In the genomic region with DNA sequence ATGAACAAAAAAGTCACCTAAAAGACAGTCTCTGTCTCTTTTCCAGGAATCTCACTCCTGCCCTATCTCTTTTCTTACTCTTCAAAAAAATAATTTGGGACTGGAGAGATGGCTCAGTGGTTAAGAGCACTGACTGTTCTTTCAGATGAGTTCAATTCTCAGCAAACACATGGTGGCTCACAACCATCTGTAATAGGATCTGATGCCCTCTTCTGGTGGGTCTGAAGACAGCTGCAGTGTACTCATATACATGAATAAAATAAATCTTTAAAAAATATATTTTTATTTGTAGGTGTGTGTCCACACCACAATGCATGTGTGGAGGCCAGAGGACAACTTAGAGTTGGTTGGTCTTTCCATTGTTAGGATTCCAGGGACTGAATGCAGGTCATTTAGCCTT, we compare ENCODE assay signal across 28 mouse cellular contexts.
DNase-seq lines count a peak whose midpoint lies in the region; ATAC-seq and TF ChIP-seq lines count a peak whose summit lies in the region.
"Had no signal": no experiment of that assay in that cellular context is flagged by ENCODE, and none has a peak within 500 bp of the region (broad histone marks: within the 10 kb centered on the region; RNA-seq: fewer than 3 reads in every experiment).

No protein-coding gene starts in this region.

- peak; percentile 55 for TF ChIP-seq CTCF in gastrocnemius, adult 2 months (IDR thresholded peaks at IDR 0.05)
- TF ChIP-seq CTCF in liver, postnatal 0 days (IDR thresholded peaks at IDR 0.05; ENCODE audit: low read depth): peak; percentile 32
- TF ChIP-seq CTCF in CH12.LX (conservative IDR thresholded peaks at IDR 0.05 in 1 of 2, IDR thresholded peaks at IDR 0.05 in 1 of 2; ENCODE audit: low read depth in 2 of 2, low read length in 2 of 2): peak in 1 of 2 experiments; percentile 37; a peak in 2 of 4 replicates

- TF ChIP-seq EP300 in liver, postnatal 0 days (IDR thresholded peaks at IDR 0.05; ENCODE audit: low read depth): no peak
- no peak for TF ChIP-seq EP300 in CH12.LX (IDR thresholded peaks at IDR 0.05; ENCODE audit: low read length)

- no peaks in the 10 kb centered on the region for H3K79me2 ChIP-seq in CH12.LX (replicated peaks; ENCODE audit: control insufficient read depth, extremely low read depth, insufficient read depth, poor library complexity, severe bottlenecking)

- TF ChIP-seq POLR2A in CH12.LX (IDR thresholded peaks at IDR 0.05; ENCODE audit: low read depth, low read length): no peak

- H3K9ac ChIP-seq in liver, postnatal 0 days (replicated peaks): no peak overlapping the region
- no peak overlapping the region for H3K9ac ChIP-seq in CH12.LX (ENCODE audit: insufficient read depth, low read depth)
- H3K9ac ChIP-seq: embryonic facial prominence, embryonic 12.5 days; forebrain, embryonic 15.5 days; heart, embryonic 15.5 days; hindbrain, embryonic 12.5 days; liver, embryonic 15.5 days; neural tube, embryonic 13.5 days had no signal

- in situ Hi-C loops in CH12.LX (cut with MboI; ENCODE audit: low pct_ligation_motif_present, low pct_unique_long_range_greater_than_20kb, low sequenced_read_pairs): no loop called here

- H3K27me3 ChIP-seq in liver, postnatal 0 days (ENCODE audit: insufficient read depth, low read length): no peaks in the 10 kb centered on the region
- H3K27me3 ChIP-seq in CH12.LX (replicated peaks): no peaks in the 10 kb centered on the region
- H3K27me3 ChIP-seq in forebrain, embryonic 10.5 days (ENCODE audit: poor library complexity, severe bottlenecking): no peaks in the 10 kb centered on the region
- H3K27me3 ChIP-seq: embryonic facial prominence, embryonic 12.5 days; forebrain, embryonic 15.5 days; heart, embryonic 15.5 days; hindbrain, embryonic 12.5 days; liver, embryonic 15.5 days; neural tube, embryonic 13.5 days; Patski had no signal

- intact Hi-C loops in gastrocnemius, adult 2 months (cut with DNase I): no loop called here
- intact Hi-C loops in gastrocnemius, postnatal 36 days (cut with DNase I): loop anchor here (2.0 kb wide), 1 partner anchor 53 kb away; no protein-coding TSS in a partner anchor

- no peak; the same call in none of the 2 replicates for TF ChIP-seq RAD21 in CH12.LX (IDR thresholded peaks at IDR 0.05; ENCODE audit: low read depth, low read length)

- H3K4me2 ChIP-seq in liver, postnatal 0 days (ENCODE audit: low read depth, low read length): no peak overlapping the region
- no peak overlapping the region for H3K4me2 ChIP-seq in CH12.LX (ENCODE audit: insufficient read depth, low read depth, poor library complexity, severe bottlenecking)
- H3K4me2 ChIP-seq: embryonic facial prominence, embryonic 12.5 days; forebrain, embryonic 15.5 days; heart, embryonic 15.5 days; hindbrain, embryonic 12.5 days; liver, embryonic 15.5 days; midbrain, embryonic 11.5 days; neural tube, embryonic 13.5 days had no signal

- DNase-seq in gastrocnemius, adult 2 months: no peak
- no peak for DNase-seq in gastrocnemius, postnatal 36 days
- peak; percentile 23 for DNase-seq in kidney, adult 9 months
- DNase-seq in kidney, postnatal 4 days: no peak
- DNase-seq in liver, postnatal 0 days: no peak
- no peak for DNase-seq in liver
- no peak for DNase-seq in CH12.LX (ENCODE audit: extremely low read depth)
- no peak for DNase-seq in forebrain, embryonic 10.5 days (ENCODE audit: extremely low spot score, low spot score)
- DNase-seq: adrenal gland, postnatal 14 days; cerebellum, adult 11 months; cerebellum, adult 9-11 months; embryo, embryonic 11 days; heart, postnatal 36 days; kidney, adult 18-20 months; kidney, postnatal 10 days; left cerebral cortex, postnatal 4 days; lung, postnatal 14 days; right cerebral cortex, postnatal 4 days; thymus, adult 2 months; thymus, postnatal 36 days had no signal

- peak overlapping the region; percentile 65; the same call in 1 of the 2 replicates for H3K27ac ChIP-seq in gastrocnemius, adult 2 months
- no peak overlapping the region for H3K27ac ChIP-seq in liver, postnatal 0 days (ENCODE audit: low read depth)
- no peak overlapping the region for H3K27ac ChIP-seq in CH12.LX (ENCODE audit: insufficient read depth, low read depth)
- no peak overlapping the region for H3K27ac ChIP-seq in forebrain, embryonic 10.5 days
- H3K27ac ChIP-seq: embryonic facial prominence, embryonic 12.5 days; forebrain, embryonic 15.5 days; heart, embryonic 15.5 days; hindbrain, embryonic 12.5 days; liver, embryonic 15.5 days; neural tube, embryonic 13.5 days had no signal

- no peak for ATAC-seq in liver, postnatal 0 days
- ATAC-seq: forebrain, embryonic 15.5 days had no signal

- H3K9me3 ChIP-seq in liver, postnatal 0 days (ENCODE audit: low read length): no peaks in the 10 kb centered on the region
- H3K9me3 ChIP-seq in CH12.LX (replicated peaks; ENCODE audit: low read length): no peaks in the 10 kb centered on the region
- H3K9me3 ChIP-seq in forebrain, embryonic 10.5 days: no peaks in the 10 kb centered on the region
- H3K9me3 ChIP-seq: embryonic facial prominence, embryonic 12.5 days; forebrain, embryonic 15.5 days; heart, embryonic 15.5 days; hindbrain, embryonic 12.5 days; liver, embryonic 15.5 days; neural tube, embryonic 13.5 days had no signal

- no peaks in the 10 kb centered on the region for H3K4me1 ChIP-seq in liver, postnatal 0 days (ENCODE audit: insufficient read depth)
- H3K4me1 ChIP-seq in CH12.LX (ENCODE audit: control insufficient read depth in 1 of 2, insufficient read depth in 2 of 2): peaks cover 0 to 6% of the 10 kb centered on the region in 2 experiments; a peak in 1 of 4 replicates
- H3K4me1 ChIP-seq in forebrain, embryonic 10.5 days: peaks cover 11% of the 10 kb centered on the region
- H3K4me1 ChIP-seq: forebrain, embryonic 15.5 days; liver, embryonic 15.5 days had no signal

- no peak overlapping the region for H3K4me3 ChIP-seq in gastrocnemius, adult 2 months
- no peak overlapping the region for H3K4me3 ChIP-seq in liver, postnatal 0 days (ENCODE audit: low read depth, low read length)
- H3K4me3 ChIP-seq in CH12.LX (replicated peaks in 1 of 3; ENCODE audit: low read depth in 2 of 3, low read length in 2 of 3, poor library complexity in 1 of 3): no peak overlapping the region
- H3K4me3 ChIP-seq in forebrain, embryonic 10.5 days: no peak overlapping the region
- H3K4me3 ChIP-seq: embryonic facial prominence, embryonic 12.5 days; forebrain, embryonic 15.5 days; heart, embryonic 15.5 days; hindbrain, embryonic 12.5 days; liver, embryonic 15.5 days; neural tube, embryonic 13.5 days had no signal

- no peaks in the 10 kb centered on the region for H3K36me3 ChIP-seq in liver, postnatal 0 days (replicated peaks; ENCODE audit: insufficient read depth, low read length)
- H3K36me3 ChIP-seq in CH12.LX (replicated peaks in 1 of 2; ENCODE audit: control insufficient read depth in 1 of 2, insufficient read depth in 1 of 2, low read length in 1 of 2): no peaks in the 10 kb centered on the region
- H3K36me3 ChIP-seq in forebrain, embryonic 10.5 days (replicated peaks): peaks cover 15% of the 10 kb centered on the region
- H3K36me3 ChIP-seq: forebrain, embryonic 15.5 days; hindbrain, embryonic 12.5 days; liver, embryonic 15.5 days; neural tube, embryonic 13.5 days had no signal

- dilution Hi-C loops in CH12.LX (cut with MboI; ENCODE audit: extremely low pct_ligation_motif_present, extremely low pct_unique_long_range_greater_than_20kb, low sequenced_read_pairs): no loop called here

TF ChIP-seq in CH12.LX, 34 proteins besides CTCF, POLR2A, EP300 and RAD21:
- TF ChIP-seq ZNF384 (IDR thresholded peaks at IDR 0.05; ENCODE audit: low read depth, low read length) (no peak), SMC3 (IDR thresholded peaks at IDR 0.05; ENCODE audit: low read depth, low read length) (peak; percentile 19)
